Mouse (Mus musculus) E14TG2a.4 (cell line): ENCODE data around the gene Best2.

ENCODE experiments used
- CTCF ChIP-seq: conservative IDR thresholded peaks from 2 replicates; pipeline ENCODE4 v1.5.1; 2014; ENCODE audit warnings: low read length
- NANOG ChIP-seq: IDR thresholded peaks from 2 replicates; pipeline ENCODE4 v1.6.1; 2014; ENCODE audit warnings: borderline replicate concordance, low read length, mixed read lengths

GRCm38 (mm10) chr8:85035165-85035727 is 20.9 kb upstream of the Best2 start:
- TF ChIP-seq CTCF (no peak), NANOG (no peak)
